Mouse (Mus musculus) ovary, adult 10 weeks (tissue): ENCODE results near the gene Ankrd13d. TPM values are rescaled to one million over a fixed set of nuclear protein-coding genes. Genes with fewer than 3 reads are reported as not detected.

Experiments used
- polyA plus RNA-seq: library from polyadenylated mRNA; stranded (reverse); fragments of 350-450 nt; fragmentation: Illumina TruSeq; extraction: RNeasy Lipid Tissue Mini Kit (QIAGEN cat#74804); gene quantifications from one replicate; pipeline ENCODE4 v1.2.3, GENCODE M21; 2014

Ankrd13d gene
- polyA plus RNA-seq = not detected

DNA sequence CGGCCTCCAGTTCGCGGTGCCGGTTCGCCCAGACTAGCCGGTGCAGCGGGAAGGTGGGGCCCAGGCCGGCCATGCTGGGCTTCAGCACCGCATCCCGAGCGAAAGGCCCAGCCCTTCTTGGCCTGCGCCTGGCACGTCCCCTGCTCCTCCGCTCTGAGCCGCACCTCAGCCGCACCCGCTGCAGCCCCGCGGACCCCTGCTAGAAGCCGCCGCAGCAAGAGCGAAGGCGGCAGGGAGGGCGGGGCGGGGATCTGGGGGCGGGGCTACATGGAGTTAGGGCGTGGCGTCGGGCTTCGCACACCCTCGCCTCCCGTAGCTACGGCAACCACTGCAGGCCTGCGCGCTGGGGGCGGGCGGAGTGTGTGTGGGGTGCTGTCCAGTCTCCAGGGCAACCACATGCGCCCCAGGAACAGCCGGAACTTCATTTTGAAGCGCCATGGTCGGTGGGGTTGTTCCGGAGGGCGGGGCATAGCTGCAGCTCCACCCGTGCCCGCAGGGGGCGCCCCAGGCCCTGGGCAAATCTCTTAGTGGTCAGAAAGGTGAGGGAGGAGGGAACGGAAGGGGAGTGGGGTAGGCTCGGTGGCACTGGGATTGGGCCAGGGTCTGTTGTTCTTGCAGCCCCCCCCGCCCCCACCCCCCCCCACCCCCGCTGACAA, at the start of gene Ankrd13d:
Gene Ankrd13d, minus strand, starts transcription at position 240 of the 656 bp plus-strand sequence.

DNA sequence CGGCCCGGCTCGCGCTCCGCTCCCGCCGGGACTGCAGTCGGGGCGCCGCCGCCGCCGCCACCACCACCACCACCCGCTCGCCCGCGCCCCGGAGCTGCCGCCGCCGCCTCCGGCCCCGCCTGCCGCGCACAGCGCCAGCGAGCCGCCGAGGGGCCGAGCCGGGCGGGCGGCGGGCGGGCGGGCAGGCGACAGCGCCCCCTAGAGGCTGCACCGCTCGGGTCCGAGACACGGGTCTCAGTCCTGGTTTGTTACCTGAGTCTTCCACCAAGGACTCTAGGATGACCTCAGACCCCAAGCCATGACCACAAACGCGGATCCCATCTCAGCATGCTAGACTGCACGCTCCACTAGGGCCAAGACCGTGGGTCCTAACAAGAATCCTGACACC, 23.2 kb upstream of the Ankrd13d start, which contains the start of gene Grk2:
Gene Grk2, minus strand, starts transcription at position 33 of the 388 bp plus-strand sequence.

DNA sequence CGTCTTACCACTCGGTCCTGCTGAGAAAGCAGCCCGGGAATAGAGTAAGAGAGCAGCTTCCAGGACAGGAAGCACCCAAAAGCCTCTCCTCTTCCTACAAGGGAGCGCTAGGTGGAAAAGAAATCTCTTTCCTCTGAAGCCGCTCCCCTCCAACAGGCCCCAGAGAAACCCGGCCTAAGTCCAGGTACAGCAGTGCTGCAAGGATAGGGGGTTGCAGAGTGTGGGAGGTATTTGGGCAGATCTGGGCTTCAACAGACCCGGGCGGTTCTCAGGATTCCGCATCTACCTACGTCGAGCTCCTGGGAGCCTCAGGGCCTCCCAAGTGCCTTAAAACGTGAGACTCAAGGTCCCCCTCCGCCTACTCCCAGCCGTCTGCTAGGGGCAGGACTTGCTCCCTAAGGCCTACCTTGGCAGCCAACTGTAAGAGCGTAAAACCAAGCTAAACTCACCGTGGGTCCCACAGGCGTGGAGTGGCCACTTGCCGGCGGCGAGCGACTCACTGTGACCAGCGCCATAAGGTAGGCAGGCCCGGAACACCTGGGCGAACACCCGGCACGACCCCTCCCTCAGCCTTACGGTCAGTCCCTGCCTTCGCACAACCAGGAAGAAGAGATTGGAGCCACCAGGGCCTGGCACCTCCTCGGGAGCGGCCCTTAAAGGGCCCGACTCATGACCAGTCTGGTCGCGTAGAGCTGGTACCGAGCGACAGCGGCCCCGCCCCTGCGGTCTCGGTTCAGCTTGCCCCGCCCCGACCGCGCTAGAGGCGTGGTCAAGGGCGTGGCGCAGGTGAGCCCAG, 14.2 kb downstream of the Ankrd13d start, which contains the start of gene Ssh3:
Gene Ssh3, minus strand, starts transcription at position 615 of the 796 bp plus-strand sequence.

DNA sequence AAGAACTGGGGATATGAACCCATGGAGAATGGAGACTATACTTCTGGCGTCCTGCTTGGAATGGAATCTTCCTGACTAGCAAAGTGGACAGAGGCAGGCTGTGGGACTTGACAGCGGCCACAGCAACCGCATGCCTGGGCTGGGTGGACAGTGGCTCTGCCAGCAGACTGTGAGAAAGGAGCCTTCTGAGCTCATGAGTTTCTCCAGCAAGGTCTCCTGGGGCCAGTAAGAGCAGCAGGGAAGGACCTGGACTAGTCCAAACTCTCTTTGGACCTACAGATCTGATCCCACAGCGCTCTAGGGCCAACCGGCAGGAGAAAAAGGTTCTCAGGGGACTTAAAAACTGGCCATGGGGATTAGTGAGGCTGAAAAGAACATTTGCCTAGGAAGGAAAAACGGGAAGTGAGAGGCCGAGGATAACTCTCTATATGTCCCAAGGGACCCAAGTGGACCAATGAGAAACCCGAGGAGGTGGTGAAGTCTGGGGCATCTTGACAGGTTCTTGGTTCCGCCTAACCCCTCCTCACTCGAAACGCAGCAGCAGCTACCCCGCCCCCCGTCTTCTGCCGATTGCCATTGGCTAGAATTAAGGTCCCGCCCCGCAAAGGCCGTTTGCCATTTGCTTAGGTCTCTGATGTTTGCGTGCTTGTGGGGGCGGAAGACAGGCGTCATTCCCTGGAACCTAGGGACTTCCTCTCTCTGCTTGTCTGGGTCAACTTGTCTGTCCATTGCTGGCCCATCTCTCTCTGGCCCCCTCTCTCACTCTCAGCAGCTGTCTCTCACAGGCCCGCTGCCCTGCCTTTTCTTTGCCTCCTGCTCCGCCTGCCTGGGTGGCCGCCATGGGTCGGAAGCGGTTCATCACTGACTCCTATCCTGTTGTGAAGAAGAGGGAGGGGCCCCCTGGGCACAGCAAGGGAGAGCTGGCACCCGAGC, 51.4 kb downstream of the Ankrd13d start, which contains the start of gene Pold4:
Gene Pold4, plus strand, starts transcription at position 647 of the 933 bp plus-strand sequence.

Other genes with a start within 250 kb of the Ankrd13d start
- 13.3 TPM for gene Gstp1, start 245.2 kb downstream of the Ankrd13d start, polyA plus RNA-seq
- 5.3 TPM for gene Gstp2, start 237.1 kb downstream of the Ankrd13d start, polyA plus RNA-seq
- gene Gstp3, start 223.6 kb downstream of the Ankrd13d start, polyA plus RNA-seq = not detected
- gene Cabp2, start 201.6 kb downstream of the Ankrd13d start, polyA plus RNA-seq = not detected
- gene Cdk2ap2, start 186.0 kb downstream of the Ankrd13d start, polyA plus RNA-seq = not detected
- gene Pitpnm1, start 183.1 kb downstream of the Ankrd13d start, polyA plus RNA-seq = 0.37 TPM
- 1.00 TPM for gene Aip, start 157.3 kb downstream of the Ankrd13d start, polyA plus RNA-seq
- not detected for gene Gpr152, start 143.3 kb downstream of the Ankrd13d start, polyA plus RNA-seq
- not detected for gene Cabp4, start 139.1 kb downstream of the Ankrd13d start, polyA plus RNA-seq
- gene Coro1b, start 134.5 kb downstream of the Ankrd13d start, polyA plus RNA-seq = 12.7 TPM
- gene Ptprcap, start 129.5 kb downstream of the Ankrd13d start, polyA plus RNA-seq = 1.6 TPM
- 1.2 TPM for gene Rps6kb2, start 119.8 kb downstream of the Ankrd13d start, polyA plus RNA-seq
- gene Carns1, start 107.7 kb downstream of the Ankrd13d start, polyA plus RNA-seq = 1.00 TPM
- not detected for gene Tbc1d10c, start 91.9 kb downstream of the Ankrd13d start, polyA plus RNA-seq
- 102 TPM for gene Ppp1ca, start 91.1 kb downstream of the Ankrd13d start, polyA plus RNA-seq
- gene Rad9a, start 81.5 kb downstream of the Ankrd13d start, polyA plus RNA-seq = 3.0 TPM
- 0.26 TPM for gene Clcf1, start 68.9 kb downstream of the Ankrd13d start, polyA plus RNA-seq
- not detected for gene AC109138.7, start 68.8 kb downstream of the Ankrd13d start, polyA plus RNA-seq
- gene Pold4, start 51.2 kb downstream of the Ankrd13d start, polyA plus RNA-seq = not detected
- gene Ssh3, start 14.0 kb downstream of the Ankrd13d start, polyA plus RNA-seq = 1.9 TPM
- 19.6 TPM for gene Grk2, start 23.1 kb upstream of the Ankrd13d start, polyA plus RNA-seq
- gene Kdm2a, start 115.1 kb upstream of the Ankrd13d start, polyA plus RNA-seq = 79.9 TPM
- 1.00 TPM for gene Rhod, start 156.3 kb upstream of the Ankrd13d start, polyA plus RNA-seq
- 0.17 TPM for gene Syt12, start 194.3 kb upstream of the Ankrd13d start, polyA plus RNA-seq
- not detected for gene 2010003K11Rik, start 215.4 kb upstream of the Ankrd13d start, polyA plus RNA-seq
- gene Pcx, start 227.3 kb upstream of the Ankrd13d start, polyA plus RNA-seq = 0.43 TPM